Mouse (Mus musculus) heart, embryonic 15.5 days (tissue): ENCODE measurements around the gene Frmd6. TPM values are rescaled to one million over a fixed set of nuclear protein-coding genes. Genes with fewer than 3 reads are reported as not detected.

Source experiments
- ATAC-seq: fragments of 200-750 bp; cut with Nextera tagmentation; replicated peaks from 2 replicates; pipeline ENCODE4 v1.8.0; 2017; ENCODE audit warnings: low read depth, moderate TSS enrichment; ENCODE audit not compliant: insufficient number of reproducible peaks, insufficient read depth, low FRiP score
- H3K27ac ChIP-seq: fragments of 300-500 bp; sonication (generic); 2 replicates; pipeline ENCODE4 v1.5.1; 2015; ENCODE audit warnings: mild to moderate bottlenecking, inconsistent platforms
- H3K27me3 ChIP-seq: fragments of 300-500 bp; sonication (generic); 2 replicates; pipeline ENCODE4 v1.6.1; 2015; ENCODE audit warnings: inconsistent platforms
- H3K36me3 ChIP-seq: fragments of 300-500 bp; sonication (generic); 2 replicates; pipeline ENCODE4 v1.6.1; 2015; ENCODE audit warnings: mild to moderate bottlenecking, inconsistent platforms
- H3K4me1 ChIP-seq: fragments of 300-500 bp; sonication (generic); replicated peaks from 2 replicates; pipeline ENCODE4 v1.6.1; 2015; ENCODE audit warnings: inconsistent platforms
- H3K4me2 ChIP-seq: fragments of 300-500 bp; sonication (generic); 2 replicates; pipeline ENCODE4 v1.6.1; 2015; ENCODE audit warnings: inconsistent platforms, mild to moderate bottlenecking, moderate library complexity
- H3K4me3 ChIP-seq: fragments of 300-500 bp; sonication (generic); 2 replicates; pipeline ENCODE4 v1.5.1; 2015; ENCODE audit warnings: mild to moderate bottlenecking, inconsistent platforms
- H3K9ac ChIP-seq: fragments of 300-500 bp; sonication (generic); 2 replicates; pipeline ENCODE4 v1.6.1; 2015; ENCODE audit warnings: mild to moderate bottlenecking, inconsistent platforms
- H3K9me3 ChIP-seq: fragments of 300-500 bp; sonication (generic); replicated peaks from 2 replicates; pipeline ENCODE4 v1.6.1; 2016; ENCODE audit warnings: inconsistent platforms
- WGBS: fragments of 180-500 bp; shearing (Covaris S2); methylation state at CpG from one replicate; pipeline ENCODE4 v1.1.7; 2015; ENCODE audit warnings: mixed read lengths; 5-methylcytosine and 5-hydroxymethylcytosine counted together
- polyA plus RNA-seq: library from polyadenylated mRNA; unstranded; fragments of >200 nt; fragmentation: Nextera tagmentation; extraction: Ambion mirVana; gene quantifications from 2 replicates; pipeline ENCODE4 v1.2.1, GENCODE M21; 2015

Frmd6 gene
- polyA plus RNA-seq, 1 experiment from 2014 or later = 23.0 TPM

- Histone ChIP-seq H3K4me2 (no peak overlapping the region), H3K9ac (no peak overlapping the region), H3K9me3 (no peaks in the 10 kb centered on the region), H3K36me3 (no peaks in the 10 kb centered on the region), H3K4me1 (peaks cover 22% of the 10 kb centered on the region), H3K27me3 (no peaks in the 10 kb centered on the region), H3K27ac (no peak overlapping the region), H3K4me3 (no peak overlapping the region)
- WGBS = 87% methylated on average over 2 of the region's 2 CpGs
- no peak for ATAC-seq
Observed at GRCm38 (mm10) chr12:70809957-70810356, 15.4 kb upstream of the Frmd6 start.

- Histone ChIP-seq H3K4me3 (no peak overlapping the region), H3K4me1 (peaks cover 22% of the 10 kb centered on the region), H3K36me3 (no peaks in the 10 kb centered on the region), H3K9ac (no peak overlapping the region), H3K27ac (peak overlapping the region; percentile 89), H3K27me3 (no peaks in the 10 kb centered on the region), H3K9me3 (no peaks in the 10 kb centered on the region), H3K4me2 (no peak overlapping the region)
- 49% methylated on average over 6 of the region's 6 CpGs for WGBS
- ATAC-seq = no peak
Observed at GRCm38 (mm10) chr12:70811772-70812171, 13.5 kb upstream of the Frmd6 start.

- Histone ChIP-seq H3K27me3 (no peaks in the 10 kb centered on the region), H3K27ac (peak overlapping the region; percentile 89), H3K4me3 (no peak overlapping the region), H3K9ac (no peak overlapping the region), H3K4me2 (no peak overlapping the region), H3K4me1 (peaks cover 22% of the 10 kb centered on the region), H3K36me3 (no peaks in the 10 kb centered on the region), H3K9me3 (no peaks in the 10 kb centered on the region)
- ATAC-seq = peak; percentile 91
- WGBS = 29% methylated on average over 6 of the region's 6 CpGs
Observed at GRCm38 (mm10) chr12:70812176-70812575, 13.1 kb upstream of the Frmd6 start.

GRCm38 (mm10) chr12:70812822-70813465 is 12.4 kb upstream of the Frmd6 start:
- Histone ChIP-seq H3K4me2 (no peak overlapping the region), H3K9me3 (no peaks in the 10 kb centered on the region), H3K9ac (peak overlapping the region; percentile 25; the same call in 1 of the 2 replicates), H3K4me3 (no peak overlapping the region), H3K27ac (peak overlapping the region; percentile 89), H3K27me3 (no peaks in the 10 kb centered on the region), H3K36me3 (no peaks in the 10 kb centered on the region), H3K4me1 (peaks cover 22% of the 10 kb centered on the region)
- 0 out of 2 replicates have a peak, but pooled peaks have one; percentile 25 for ATAC-seq
- WGBS = 12% methylated on average over 3 of the region's 3 CpGs

GRCm38 (mm10) chr12:70816731-70817130 is 8.6 kb upstream of the Frmd6 start:
- Histone ChIP-seq H3K36me3 (no peaks in the 10 kb centered on the region), H3K27me3 (no peaks in the 10 kb centered on the region), H3K4me2 (no peak overlapping the region), H3K4me3 (no peak overlapping the region), H3K9me3 (no peaks in the 10 kb centered on the region), H3K9ac (no peak overlapping the region), H3K27ac (no peak overlapping the region), H3K4me1 (peaks cover 10% of the 10 kb centered on the region)
- no peak for ATAC-seq
- 88% methylated on average over 2 of the region's 2 CpGs for WGBS

GRCm38 (mm10) chr12:70824017-70824416 is 1.3 kb upstream of the Frmd6 start:
- Histone ChIP-seq H3K27ac (peak overlapping the region; percentile 97), H3K4me3 (peak overlapping the region; percentile 76), H3K4me1 (peaks cover 26% of the 10 kb centered on the region), H3K36me3 (no peaks in the 10 kb centered on the region), H3K4me2 (peak overlapping the region; percentile 83), H3K27me3 (no peaks in the 10 kb centered on the region), H3K9ac (no peak overlapping the region), H3K9me3 (no peaks in the 10 kb centered on the region)
- no peak for ATAC-seq
- 66% methylated on average over 7 of the region's 7 CpGs for WGBS

- Histone ChIP-seq H3K9me3 (no peaks in the 10 kb centered on the region), H3K4me3 (peak overlapping the region; percentile 76), H3K36me3 (no peaks in the 10 kb centered on the region), H3K4me2 (peak overlapping the region; percentile 83), H3K27ac (peak overlapping the region; percentile 97), H3K9ac (peak overlapping the region; percentile 87), H3K4me1 (peaks cover 40% of the 10 kb centered on the region), H3K27me3 (no peaks in the 10 kb centered on the region)
- peak; percentile 40; the same call in 1 of the 2 replicates for ATAC-seq
- WGBS = under 1% methylated on average over 55 of the region's 55 CpGs
Observed at GRCm38 (mm10) chr12:70825651-70826317, 470 bp downstream of the Frmd6 start.

GRCm38 (mm10) chr12:70826318-70827072 is 1.2 kb downstream of the Frmd6 start:
- H3K4me3 ChIP-seq = peak overlapping the region; percentile 76
- H3K27ac ChIP-seq = peak overlapping the region; percentile 97
- no peaks in the 10 kb centered on the region for H3K36me3 ChIP-seq
- no peaks in the 10 kb centered on the region for H3K27me3 ChIP-seq
- H3K4me2 ChIP-seq = peak overlapping the region; percentile 83
- peak overlapping the region; percentile 87 for H3K9ac ChIP-seq
- no peak for ATAC-seq
- WGBS = 3% methylated on average over 19 of the region's 19 CpGs
- H3K4me1 ChIP-seq = peaks cover 47% of the 10 kb centered on the region
- H3K9me3 ChIP-seq = no peaks in the 10 kb centered on the region

GRCm38 (mm10) chr12:70827187-70827900 is 2.0 kb downstream of the Frmd6 start:
- 11% methylated on average over 9 of the region's 9 CpGs for WGBS
- Histone ChIP-seq H3K27ac (peak overlapping the region; percentile 97), H3K27me3 (no peaks in the 10 kb centered on the region), H3K9ac (peak overlapping the region; percentile 87), H3K9me3 (no peaks in the 10 kb centered on the region), H3K4me3 (peak overlapping the region; percentile 76), H3K4me1 (peaks cover 53% of the 10 kb centered on the region), H3K4me2 (peak overlapping the region; percentile 83), H3K36me3 (no peaks in the 10 kb centered on the region)
- no peak for ATAC-seq

GRCm38 (mm10) chr12:70827901-70828271 is 2.6 kb downstream of the Frmd6 start:
- no peak overlapping the region for H3K27ac ChIP-seq
- no peak overlapping the region for H3K9ac ChIP-seq
- H3K9me3 ChIP-seq = no peaks in the 10 kb centered on the region
- H3K27me3 ChIP-seq = no peaks in the 10 kb centered on the region
- no peak for ATAC-seq
- H3K4me2 ChIP-seq = peak overlapping the region; percentile 83; the same call in 1 of the 2 replicates
- H3K36me3 ChIP-seq = no peaks in the 10 kb centered on the region
- H3K4me1 ChIP-seq = peaks cover 57% of the 10 kb centered on the region
- WGBS = 68% methylated on average over 4 of the region's 4 CpGs
- H3K4me3 ChIP-seq = peak overlapping the region; percentile 76; the same call in 1 of the 2 replicates
